Mouse (Mus musculus): ENCODE data around the gene Gm3435.
"Not testable (repeated sequence)": the region's sequence is repeated elsewhere in the genome, so short reads cannot be mapped to it uniquely, and the experiment has no call there.

Gm3435 gene

DNA sequence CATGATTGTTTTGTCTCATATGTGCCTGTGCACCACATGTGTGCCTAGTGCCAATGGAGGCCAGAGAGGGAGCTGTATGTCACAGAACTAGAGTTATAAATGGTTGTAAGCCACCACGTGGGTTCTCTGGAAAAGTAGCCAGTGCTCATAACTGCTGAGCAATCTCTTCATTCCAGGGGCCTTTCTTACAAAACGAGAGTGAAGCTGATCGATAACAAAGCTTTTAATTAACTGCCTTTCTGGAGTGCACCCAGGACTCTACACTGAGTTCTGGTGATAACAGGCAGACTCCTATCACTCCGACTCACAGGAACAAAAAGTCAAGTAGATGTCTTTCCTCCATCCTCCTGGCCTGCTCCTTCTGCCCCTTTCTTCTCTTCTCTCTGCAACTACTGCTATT lies 21.4 kb downstream of the Gm3435 start:
- DNase-seq (ENCODE audit: inconsistent age in 2 of 2, low spot score in 1 of 2) = not testable (repeated sequence)

DNA sequence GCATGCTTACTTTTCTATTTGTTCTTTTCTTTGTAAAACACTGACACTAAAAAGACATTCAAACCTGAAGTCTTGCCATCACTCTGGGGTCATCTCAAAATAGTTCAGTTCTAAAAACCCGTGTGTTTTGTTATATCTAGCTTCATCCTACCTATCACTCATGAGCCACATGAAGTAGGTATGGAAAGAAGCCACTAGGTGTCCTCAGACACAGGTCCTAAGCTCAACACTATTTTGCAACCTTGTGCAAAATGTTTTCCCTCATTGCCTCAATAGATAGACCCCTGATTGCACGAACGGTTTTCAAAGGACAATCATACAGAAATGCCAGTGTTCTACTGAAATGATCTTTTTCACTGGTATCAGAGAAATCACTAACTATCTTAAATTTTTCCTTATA lies 30.5 kb downstream of the Gm3435 start:
- not testable (repeated sequence) for DNase-seq (ENCODE audit: inconsistent age in 2 of 2, low spot score in 1 of 2)

DNA sequence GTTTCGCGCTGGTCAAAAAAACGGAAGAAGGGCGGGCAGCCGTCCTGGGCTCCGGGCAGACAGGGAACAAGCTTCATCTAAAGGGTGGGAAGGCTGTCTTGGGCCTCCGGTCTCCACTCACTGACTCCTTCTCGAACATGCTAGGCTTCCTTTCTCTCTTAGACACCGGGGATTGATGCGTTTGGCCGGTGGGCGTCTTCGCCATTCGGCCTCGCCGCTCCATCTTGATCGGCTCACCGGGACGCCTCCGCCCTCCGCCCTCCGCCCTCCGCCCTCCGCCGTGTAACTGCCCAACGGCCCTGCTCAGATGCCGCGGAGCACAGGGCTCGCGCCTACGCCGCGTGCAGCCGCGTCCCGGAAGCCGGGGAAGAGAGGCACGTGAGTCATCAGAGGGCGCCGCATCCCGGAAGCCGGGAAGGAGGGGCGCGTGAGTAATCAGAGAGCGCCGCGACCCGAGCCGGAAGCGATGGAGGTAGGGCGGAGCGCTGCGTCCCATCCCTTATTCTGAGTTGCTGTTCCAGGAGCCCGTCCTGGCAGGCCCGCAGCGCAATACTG lies 31.3 kb downstream of the Gm3435 start, which contains the start of the genes Ermard, Tcte3 and Gm3448:
Ermard (plus strand) TSS at position 34 of the 555 bp plus-strand sequence.
Tcte3 (minus strand) TSS at position 314 of the 555 bp plus-strand sequence.
Gm3448 (minus strand) TSS at position 363 of the 555 bp plus-strand sequence.
- DNase-seq (ENCODE audit: inconsistent age in 2 of 2, low spot score in 1 of 2) = peak; percentile 52 to 85

DNA sequence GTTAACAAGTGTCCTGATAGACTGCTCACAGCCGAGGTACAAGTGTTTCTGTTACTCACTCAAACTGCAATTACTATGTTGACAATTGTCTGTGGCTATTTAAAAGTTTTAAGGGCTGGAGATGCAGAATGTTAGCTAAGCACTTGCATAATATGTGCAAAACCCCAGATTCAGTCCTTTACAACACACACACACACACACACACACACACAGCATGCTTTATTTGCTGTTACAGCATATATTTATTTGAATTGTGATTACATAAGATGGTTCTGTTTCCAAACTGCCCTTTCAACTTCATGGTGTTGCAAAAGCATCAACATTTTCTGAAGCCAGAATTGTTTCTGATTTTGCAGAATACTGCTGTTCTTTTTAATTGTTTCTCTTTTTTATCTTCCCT lies 40.4 kb downstream of the Gm3435 start:
- not testable (repeated sequence) for DNase-seq (ENCODE audit: inconsistent age in 2 of 2, low spot score in 1 of 2)

DNA sequence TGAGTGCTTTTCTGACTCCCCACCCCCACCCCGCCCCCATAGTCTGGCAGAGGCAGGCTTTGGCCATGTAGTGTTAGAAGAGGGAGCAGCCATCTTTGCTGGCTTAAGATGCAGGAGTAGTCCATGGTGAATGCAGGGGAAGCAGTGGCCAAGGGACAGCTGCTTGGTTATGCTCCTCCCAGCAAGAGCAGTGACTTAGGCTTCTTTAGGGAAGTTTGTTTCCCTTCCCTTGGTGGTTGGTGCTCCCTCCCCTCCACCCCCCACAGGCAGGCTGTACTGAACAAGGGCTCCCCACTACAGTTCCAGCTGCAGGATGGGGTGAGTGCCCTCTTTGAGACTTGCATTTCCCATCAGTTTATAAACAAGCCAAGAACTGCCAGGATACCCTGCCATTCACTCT lies 42.8 kb downstream of the Gm3435 start:
- not testable (repeated sequence) for DNase-seq (ENCODE audit: inconsistent age in 2 of 2, low spot score in 1 of 2)

DNA sequence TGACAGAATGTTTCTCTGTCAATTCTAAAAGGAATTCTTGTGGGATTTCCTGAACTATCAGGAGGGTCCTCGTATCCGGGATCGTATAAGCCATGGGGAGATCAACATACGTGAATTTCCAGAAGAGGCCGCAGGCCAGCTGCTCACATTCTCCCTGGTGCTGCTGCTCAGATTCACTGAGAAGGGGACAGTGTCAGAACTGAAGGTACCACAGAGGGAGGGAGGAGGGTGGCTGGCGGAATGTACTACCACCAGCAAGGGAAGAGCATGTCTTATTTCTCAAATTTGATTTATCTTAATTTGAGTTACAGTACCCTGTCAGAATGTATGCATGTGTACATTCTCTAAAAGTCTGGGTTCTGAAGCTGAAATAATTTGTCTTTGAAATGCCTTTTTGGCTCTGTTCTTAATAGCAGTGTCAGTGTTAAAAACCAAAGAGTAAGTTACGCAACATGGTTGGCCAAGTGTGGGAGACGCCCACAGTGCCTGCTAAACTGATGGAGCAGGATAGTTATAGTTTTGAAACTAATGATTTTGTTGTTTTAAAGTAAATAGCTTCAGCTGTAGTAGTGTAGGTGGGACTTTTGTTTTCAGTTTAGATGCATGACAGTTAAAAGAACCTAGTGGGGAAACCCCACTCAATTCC lies 43.3 kb downstream of the Gm3435 start:
- DNase-seq (ENCODE audit: inconsistent age in 2 of 2, low spot score in 1 of 2) = peak in 1 of 2 experiments; percentile 2

DNA sequence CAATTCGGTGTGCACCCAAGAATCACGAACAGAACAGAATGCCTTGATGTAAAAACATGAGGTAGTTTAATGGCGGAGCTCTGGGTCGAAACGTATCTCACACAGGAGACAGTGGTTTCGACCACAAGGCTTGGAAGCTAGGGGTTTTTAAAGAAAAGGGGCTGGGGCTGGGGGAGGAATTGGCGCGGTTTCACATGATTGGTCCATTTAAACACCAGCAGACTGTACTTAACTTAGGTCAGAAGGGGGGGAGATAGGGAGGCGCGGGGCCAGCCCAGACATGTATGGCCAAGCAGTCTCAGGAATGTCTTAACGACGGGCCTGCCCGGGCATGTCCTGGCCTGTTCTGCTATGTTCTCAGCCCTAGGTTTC lies 43.8 kb downstream of the Gm3435 start:
- DNase-seq (ENCODE audit: inconsistent age in 2 of 2, low spot score in 1 of 2) = peak; percentile 6 to 30

DNA sequence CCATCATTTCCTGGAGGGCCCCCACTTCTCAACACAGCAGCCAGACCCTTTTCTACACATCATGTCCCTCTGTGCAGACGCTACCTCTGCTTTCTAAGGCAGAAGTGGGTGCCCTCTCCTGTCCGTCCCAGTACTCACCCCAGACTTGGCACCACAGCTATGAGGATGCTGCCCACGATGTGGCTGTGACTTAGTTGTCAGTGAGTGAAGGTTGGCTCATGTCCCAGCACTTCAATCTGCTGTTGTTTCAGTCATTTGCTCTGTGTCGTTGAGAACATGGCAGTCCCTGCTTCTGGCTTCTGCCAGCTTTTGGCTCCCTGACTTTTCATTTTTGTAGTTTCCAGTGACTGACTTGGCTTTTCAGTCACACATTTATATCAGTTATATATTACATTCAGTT lies 45.9 kb downstream of the Gm3435 start:
- DNase-seq (ENCODE audit: inconsistent age in 2 of 2, low spot score in 1 of 2) = peak in 1 of 2 experiments; percentile 0

DNA sequence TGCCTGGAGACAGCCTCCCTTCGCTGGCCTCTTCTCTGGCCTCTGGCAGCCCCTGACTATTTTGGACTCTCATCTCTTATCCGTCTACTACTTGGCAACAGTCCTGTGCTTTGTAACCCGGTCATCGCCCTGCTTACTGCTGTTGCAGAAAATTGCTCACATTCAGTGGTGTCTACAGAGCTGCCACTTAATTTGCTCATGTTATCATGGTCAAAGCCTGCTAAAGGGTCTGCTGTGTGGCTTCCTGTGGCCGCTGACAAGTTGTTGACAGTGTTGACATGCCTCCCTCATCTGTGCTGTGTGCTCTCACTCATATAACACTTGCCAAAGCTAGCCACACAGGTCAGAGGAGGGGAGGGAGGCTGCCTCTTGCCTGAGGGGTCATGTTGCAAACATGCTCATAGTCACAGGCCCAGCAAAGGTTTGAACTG lies 48.2 kb downstream of the Gm3435 start:
- no peak for DNase-seq (ENCODE audit: inconsistent age in 2 of 2, low spot score in 1 of 2)

DNA sequence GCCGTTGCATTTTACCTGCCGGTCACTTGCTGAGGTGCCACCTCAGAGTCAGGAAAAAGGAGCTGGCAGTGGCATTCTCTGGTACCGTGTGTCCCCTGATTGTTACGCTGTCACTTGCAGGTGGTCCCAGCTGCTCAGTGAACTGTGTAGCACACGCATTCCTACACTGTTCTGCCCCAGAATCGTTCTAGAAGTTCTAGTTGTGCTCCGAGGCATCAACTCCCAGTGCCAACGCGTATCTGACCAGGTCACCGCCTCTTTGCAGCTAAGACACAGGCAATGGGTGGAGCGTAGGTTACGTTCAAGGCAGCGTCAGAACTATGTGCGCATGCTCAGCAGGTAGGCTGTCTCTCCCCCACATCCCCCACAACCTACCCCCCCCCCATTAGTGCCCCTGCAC lies 49.7 kb downstream of the Gm3435 start:
- DNase-seq (ENCODE audit: inconsistent age in 2 of 2, low spot score in 1 of 2) = no peak

DNA sequence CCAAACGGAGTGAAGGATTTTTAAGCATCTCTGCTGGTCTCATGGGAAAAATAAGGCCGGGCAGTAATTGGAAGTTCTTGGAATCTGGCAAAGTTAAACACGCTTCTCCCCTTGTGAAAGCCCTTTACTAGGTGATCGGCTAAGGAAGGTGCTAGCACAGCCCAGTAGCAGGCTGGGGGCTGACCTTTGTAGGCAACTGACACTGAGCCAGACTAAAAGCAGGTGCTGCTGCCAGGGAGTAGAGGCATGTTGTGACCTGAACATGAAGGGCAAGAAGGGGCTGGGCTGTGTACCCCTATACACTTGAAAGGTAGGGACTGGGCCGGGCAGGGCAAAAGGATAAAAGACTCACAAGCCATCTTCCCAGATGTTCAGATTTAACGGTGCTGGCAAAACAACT lies 50.4 kb downstream of the Gm3435 start:
- DNase-seq (ENCODE audit: inconsistent age in 2 of 2, low spot score in 1 of 2) = no peak

DNA sequence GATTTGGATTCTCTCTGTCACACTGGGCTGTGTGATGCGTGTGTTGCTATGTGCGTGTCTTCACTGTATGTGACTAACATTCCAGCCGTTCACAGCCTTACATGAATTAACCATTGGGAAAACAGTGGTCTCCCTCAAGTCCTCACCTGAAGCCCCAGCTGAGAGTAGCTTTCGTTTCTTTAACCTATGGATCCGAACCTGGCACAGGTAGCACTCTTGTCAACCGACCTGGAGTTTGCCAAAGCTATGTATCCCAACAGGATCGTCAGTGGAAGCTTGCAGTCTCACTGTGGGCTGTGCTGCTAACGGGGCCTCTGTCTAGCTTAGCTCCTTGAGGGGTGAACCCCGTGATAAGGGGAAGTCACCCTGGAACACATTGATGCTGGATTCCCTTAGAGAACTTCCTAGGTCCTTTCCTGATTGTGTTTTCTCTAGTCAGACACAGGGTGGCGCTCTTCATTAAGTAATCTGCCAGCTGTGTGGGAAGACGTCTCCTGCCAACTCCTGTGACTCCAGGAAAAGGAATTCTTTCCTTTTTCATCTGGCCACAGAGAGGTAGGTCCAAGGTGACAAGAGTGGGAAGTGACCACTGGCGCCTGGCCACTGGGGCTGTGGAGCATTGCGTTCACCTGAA lies 55.5 kb downstream of the Gm3435 start:
- peak; percentile 74 to 91 for DNase-seq (ENCODE audit: inconsistent age in 2 of 2, low spot score in 1 of 2)

DNA sequence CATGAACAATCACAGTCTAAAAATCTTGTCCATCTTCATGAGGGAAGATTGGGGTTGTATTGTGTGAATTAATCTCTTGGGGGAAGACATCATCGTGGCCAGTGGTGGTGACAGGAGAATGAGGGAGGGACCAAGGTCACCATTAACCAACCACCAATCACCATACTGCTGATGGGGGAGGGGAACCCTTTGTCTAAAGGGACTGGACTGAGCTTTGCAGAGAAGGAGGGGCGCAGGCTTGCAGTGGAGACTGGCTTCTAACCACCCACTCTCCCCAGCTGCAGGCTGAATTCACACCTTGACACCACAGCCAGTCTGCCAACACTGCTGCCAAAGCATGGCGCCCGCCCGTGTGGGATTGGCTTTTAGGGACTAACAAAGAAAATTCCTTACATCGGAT lies 56.1 kb downstream of the Gm3435 start:
- DNase-seq (ENCODE audit: inconsistent age in 2 of 2, low spot score in 1 of 2) = no peak

DNA sequence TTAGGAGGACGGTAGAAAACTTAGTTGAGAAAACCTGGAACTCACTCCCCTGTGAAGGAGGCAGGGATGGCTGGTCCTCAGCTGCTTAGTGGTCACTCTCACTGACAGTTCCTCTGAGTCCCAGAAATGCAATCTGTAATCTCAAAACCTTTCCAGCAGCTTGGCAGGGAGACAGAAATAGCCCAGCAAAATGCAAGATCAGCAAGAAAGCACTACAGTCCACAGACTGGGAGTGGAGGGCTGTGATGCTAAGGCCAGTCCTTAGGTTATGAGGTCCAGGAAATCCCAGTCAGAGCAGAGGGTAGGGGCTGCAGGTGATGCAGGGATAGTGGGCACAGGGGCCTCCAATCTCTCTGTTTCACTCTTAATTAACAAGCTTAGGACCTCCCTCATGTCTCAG lies 56.9 kb downstream of the Gm3435 start:
- no peak for DNase-seq (ENCODE audit: inconsistent age in 2 of 2, low spot score in 1 of 2)

DNA sequence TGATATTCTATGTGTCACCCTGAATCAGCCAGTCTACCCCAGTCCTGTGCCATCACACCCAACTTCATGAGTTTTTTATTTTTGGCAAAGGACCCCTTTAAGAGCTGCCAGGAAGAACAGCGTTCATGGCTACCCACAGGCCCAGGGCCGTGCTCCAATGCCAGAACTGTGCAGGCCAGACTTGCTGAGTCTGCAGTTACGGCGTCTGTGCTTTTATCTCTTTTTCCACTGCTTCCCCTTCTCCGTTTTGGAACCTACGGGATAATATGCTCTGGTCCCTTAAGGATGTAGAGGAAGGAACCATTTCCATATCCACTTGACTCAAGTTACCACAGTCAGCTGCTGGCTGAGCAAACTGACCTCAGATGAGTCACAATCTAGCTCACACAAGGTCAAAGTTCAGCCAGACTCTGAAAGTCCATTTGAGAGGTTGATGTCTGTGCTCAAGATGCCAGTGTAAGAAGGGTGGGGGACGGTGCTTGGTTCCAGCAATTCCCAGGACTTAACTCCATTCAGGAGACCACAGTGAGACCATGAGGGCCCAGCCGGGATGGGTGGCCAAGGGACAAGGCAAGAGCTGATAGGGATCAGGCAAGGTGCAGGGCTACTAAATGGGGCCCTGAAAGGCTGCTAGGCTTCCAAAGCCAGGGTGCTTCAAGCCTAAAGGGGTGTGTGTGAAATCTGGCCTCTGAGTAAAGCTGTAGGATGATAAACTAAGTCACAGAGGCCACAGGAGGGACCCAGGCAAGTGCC lies 58.2 kb downstream of the Gm3435 start:
- DNase-seq (ENCODE audit: inconsistent age in 2 of 2, low spot score in 1 of 2) = peak; percentile 37 to 75

DNA sequence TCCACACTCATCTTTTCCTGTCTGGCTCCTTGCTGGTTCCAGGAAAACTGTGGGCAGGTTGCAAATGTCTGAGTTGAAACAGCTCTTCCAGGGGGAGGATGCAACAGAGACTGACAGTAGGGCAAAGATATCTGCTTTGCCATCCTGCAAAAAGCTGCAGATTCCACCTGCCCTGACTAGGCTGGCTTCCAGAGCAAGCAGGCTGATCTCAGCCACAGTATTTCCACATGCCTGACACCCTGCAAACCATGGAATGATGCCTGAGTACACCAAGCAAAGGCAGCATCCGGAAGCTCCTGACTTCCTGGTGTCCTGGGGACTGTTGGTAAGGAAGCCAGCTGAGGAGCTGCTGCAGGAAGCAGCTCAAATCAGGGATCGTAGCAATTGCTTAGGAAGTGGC lies 59.1 kb downstream of the Gm3435 start:
- DNase-seq (ENCODE audit: inconsistent age in 2 of 2, low spot score in 1 of 2) = peak in 1 of 2 experiments; percentile 61
